Mouse (Mus musculus) megakaryocyte progenitor cell, adult 5-6 weeks (primary cell): ENCODE data around the gene Snrpf. TPM values are rescaled to one million over a fixed set of nuclear protein-coding genes. Genes with fewer than 3 reads are reported as not detected.
"Not testable (repeated sequence)": the region's sequence is repeated elsewhere in the genome, so short reads cannot be mapped to it uniquely, and the experiment has no call there.

ENCODE experiments used
- ATAC-seq: replicated peaks from 2 replicates; pipeline ENCODE4 v1.8.0; 2016; ENCODE audit warnings: mild to moderate bottlenecking, moderate TSS enrichment, inconsistent platforms; ENCODE audit not compliant: poor library complexity
- total RNA-seq, 2 experiments: library from RNA; stranded (forward) in 1 of 2; stranded (reverse) in 1 of 2; fragments of 157-497, 149-512 nt in 1 of 2; fragments of 200-1000 nt in 1 of 2; gene quantifications; 2 replicates each; pipeline versions ENCODE4 v1.2.3 to v1.2.4; 2015 to 2017

Gene Snrpf
- total RNA-seq, 2 experiments from 2014 or later = 192 to 284 TPM

DNA sequence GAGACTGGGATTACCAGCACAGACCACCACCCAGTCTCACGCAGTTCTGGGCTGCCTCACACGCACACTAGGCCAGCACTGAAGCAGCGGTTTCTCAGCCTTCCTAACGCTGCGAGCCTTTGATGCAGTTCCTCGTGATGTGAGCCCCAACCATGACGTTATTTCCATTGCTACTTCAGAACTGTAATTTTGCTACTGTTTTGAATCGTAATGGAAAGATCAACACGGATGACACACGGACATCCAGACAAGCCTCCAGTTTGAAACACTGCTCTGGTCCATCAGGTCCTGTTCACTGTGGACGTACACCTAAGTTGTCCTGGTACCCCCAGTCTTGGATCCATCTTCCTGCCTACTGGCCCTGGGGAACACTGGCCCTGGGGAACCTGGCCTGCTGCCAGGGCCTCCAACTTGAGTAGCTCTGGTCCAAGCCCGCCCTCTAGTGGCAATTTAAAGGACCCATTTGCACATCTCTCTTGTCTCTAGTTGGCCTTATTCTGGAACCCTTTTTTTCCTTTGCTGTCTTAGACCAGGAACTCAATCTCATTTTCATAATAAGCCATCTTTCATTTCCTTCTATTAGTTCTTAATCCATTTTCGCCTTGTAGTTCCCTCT is 12.1 kb downstream of the Snrpf start:
- peak; percentile 83 for ATAC-seq

DNA sequence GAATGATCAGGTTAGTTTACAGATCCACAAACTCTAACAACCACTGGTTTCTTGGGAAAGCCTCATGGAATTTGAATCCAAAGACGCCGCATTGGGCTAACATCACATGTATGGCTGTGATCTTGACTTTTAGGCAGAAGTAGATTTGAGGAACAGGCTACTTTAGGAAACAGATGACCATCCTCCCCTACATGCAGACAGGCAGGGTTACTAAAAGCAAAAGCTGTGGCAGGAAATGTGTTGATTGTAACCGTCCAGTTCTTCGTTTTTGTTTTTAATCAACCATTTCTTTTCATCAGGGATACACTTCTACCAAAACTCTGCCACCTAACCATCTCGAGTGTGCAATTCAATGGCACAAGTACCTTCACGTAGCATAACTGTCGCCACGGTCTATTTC is 13.5 kb downstream of the Snrpf start:
- peak; percentile 72 for ATAC-seq

DNA sequence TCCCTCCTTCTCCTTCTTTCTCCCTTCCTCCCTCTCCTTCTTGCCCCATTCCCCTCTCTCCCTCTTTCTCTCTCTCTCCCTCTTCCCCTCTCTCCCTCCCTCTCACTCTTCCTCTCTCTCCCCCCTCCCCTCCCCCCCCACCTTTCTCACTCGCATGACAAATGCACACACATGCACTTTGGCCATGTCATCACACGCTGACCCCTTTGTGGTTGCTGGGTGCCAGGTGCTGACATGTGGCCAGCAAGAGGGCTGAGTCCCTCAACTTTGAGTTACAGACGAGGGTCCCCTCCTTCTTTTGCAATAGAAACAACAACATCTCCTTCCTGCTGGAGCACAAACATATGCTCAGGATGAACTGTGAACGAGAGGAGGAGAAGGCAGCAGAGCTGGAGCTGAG is 14.5 kb downstream of the Snrpf start:
- no peak for ATAC-seq

DNA sequence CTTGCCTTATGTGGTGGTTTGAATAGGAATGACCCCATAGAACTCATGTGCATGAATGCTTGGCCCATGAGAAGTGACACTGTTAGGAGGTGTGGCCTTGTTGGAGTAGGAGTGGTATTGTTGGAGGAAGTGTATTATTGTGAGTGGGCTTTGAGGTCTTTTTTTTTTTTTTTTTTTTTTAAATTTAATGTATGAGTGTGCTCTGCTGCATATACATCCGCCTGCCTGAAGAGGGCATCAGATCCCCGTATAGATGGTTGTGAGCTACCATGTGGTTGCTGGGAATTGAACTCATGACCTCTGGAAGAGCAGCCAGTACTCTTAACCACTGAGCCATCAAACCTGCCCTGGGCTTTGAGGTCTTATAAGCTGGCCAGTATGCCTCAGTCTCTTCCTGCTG is 17.3 kb downstream of the Snrpf start:
- ATAC-seq = no peak

DNA sequence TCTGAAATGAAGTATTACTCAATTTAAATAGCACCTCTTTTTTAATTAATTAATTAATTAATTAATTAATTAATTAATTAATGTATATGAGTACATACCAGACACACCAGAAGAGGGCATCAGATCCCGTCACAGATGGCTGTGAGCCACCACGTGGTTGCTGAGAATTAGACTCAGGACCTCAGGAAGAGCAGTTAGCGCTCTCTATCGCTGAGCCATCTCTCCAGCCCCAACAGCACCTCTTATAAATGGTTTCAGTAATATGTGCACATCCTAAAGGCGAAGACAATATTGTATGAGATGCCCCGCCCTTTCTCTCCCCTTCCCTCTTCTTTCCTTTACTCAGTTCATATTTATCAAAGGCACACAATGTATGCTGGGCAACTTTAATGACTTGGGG is 20.8 kb downstream of the Snrpf start:
- ATAC-seq = no peak

DNA sequence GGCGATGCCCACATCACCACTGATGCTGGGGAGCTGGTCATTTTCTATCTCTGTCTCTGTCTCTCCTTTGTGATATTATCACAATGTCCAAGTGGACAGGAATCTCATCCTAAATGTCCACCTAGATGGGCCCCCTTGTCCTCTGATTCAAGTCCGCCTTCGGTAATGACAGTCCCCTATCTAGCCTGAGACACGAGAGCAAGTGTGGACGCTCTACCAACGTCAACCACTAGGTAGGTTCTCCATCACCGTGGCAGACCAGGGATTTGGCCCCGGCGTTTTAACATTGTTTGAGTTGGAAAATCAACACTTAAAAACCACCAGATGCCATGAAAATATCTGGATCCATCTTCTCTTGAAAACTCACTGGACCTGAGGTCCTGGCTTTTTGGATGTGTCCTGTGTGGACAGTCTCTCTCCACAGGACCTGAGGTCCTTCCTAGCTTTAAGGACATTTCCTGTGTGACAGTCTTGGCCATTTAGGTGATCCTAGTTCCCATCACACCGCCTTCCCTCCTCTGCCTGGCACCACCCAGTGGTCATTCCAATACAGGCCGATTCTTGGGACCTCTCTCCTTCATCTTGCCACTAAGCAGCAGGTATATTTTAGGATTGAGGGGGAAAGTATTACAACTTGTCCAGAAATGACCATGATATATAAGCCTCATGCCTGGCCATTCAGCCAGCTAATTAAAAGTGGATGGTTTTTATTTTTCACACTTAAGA is 21.5 kb downstream of the Snrpf start:
- ATAC-seq = no peak

DNA sequence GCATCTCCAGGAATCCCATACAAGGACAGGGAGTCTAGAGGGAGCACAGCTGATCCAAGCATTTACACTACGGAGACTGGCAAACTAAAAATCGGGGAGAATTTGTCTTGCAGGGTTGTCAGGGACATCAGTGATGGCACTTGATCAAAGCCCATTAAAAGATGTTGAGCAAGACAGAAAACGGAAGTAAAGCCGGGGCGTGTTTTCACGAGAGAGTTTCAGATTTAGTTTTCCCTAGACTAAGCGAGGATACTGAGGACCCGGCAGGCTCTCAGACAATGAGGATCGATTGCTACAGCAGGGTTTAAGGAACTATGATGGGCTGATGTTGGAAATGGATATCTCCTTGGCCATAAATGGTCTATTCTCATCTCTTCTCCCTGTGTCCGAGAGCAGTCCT is 22.4 kb downstream of the Snrpf start:
- no peak; the same call in 1 of the 2 replicates for ATAC-seq

DNA sequence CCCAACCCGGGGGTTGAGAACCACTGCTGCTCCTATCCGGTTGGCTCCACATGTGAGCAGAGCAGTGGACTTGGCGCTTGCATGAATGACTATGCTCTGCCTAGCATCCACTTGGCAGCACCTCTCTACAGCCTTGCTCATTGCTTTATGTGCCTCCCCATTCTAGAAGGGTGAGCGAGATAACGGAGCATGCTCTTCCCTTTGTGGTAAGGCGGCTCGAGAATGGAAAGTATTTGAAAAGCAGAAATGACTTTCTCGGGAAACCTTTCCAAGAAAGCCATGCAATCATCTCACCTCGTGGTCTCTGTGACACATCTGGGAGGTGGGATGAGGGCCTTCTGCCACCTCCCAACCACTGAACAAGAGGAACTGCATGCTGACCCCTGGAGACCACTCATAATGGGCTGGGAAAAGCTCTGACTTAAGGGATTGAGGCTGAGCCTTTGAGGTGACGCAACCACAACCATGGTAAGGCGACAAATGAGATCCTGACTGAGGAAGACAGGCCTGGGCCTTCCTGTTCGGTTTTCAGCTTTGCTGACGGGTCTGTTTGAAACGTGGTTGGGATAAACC is 24.9 kb downstream of the Snrpf start:
- ATAC-seq = peak; percentile 76

DNA sequence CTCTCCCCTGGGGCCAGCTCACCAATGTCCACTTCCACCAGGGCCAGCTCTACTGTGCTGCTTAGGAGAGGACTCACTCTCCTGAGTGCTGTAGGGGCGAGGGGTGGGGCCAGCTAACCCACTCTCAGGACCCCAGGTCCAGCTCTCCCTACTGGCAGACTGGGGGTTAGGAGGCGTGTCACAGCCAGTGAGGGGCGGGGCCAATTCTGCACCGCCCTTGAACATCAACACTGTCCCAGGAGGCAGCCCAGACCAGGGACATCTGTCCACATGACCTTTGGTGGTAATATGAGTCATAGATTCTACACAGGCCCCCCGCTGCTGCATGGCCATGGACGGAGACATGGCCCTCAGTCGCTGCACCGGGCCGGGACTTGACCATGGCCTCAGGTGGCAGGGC is 29.7 kb downstream of the Snrpf start:
- ATAC-seq = no peak

DNA sequence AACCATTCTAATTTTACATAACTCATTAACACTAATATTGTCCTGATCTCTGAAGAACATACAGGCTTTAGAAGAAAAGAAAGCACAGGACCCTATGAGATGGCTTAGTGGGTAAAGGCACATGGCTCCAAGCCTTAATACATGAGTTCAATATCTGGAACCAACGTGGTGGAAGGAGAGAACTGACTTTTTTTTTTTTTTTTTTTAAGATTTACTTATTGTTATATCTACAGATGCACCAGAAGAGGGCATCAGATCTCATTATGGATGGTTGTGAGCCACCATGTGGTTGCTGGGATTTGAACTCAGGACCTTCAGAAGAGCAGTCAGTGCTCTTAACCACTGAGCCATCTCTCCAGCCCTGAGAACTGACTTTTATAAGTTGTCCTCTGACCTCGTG is 31.5 kb downstream of the Snrpf start:
- ATAC-seq = not testable (repeated sequence)

DNA sequence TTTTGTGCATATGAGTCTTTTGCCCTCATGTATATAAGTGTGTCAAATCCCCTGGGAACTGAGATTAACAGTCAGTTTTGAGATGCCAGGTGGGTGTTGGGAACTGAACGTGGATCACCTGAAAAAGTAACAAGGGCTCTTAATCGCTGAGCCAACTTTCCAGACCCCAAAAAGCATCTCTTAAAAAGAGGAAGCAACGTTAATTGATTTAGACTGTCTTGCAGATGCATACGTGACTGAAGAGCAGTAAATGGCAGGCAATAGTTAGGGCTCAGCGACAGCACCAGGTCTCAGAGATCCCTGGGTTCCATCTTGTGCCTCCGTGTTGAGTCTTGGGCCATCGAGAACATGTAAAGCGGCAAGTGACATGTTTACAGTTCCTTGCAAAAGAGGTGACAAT is 36.9 kb downstream of the Snrpf start:
- ATAC-seq = no peak

DNA sequence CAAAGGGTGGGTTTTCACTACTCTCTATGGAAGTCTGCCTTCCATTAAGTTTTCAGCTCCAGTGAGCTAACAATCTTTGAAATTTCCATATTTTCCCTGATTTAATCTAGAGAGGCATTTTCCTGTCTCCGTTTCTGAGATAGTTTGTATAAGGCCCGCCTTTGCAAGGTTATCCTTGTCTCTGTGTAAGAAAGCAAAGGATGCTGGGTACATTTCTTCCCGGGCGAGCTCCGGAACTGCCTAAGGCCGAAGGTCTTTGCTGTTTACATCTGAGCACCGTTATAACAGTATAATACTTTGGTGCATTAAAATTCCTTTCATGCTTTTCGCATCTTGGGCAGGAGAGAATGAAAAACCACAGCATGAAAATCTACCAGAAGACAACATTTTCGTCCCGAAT is 39.7 kb downstream of the Snrpf start:
- no peak for ATAC-seq

DNA sequence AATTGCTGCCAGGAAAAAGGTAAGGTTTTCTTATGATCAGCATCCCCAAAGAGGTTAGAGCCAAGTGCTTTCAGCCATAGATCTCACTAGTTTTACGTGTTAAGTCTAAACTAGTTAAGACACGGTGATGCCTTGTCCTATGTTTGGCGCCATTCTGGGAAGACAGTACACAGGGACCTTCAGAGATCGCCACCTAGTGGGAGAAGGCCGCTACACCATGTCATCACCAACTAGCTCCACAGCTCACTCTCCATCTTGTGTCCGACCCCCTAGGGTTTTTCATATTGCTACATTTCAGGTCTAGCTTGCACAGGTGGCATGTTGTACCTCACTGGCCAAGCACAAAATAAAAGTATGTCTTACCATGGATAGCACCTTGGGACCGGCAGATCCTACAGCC is 40.5 kb downstream of the Snrpf start:
- peak; percentile 99 for ATAC-seq

DNA sequence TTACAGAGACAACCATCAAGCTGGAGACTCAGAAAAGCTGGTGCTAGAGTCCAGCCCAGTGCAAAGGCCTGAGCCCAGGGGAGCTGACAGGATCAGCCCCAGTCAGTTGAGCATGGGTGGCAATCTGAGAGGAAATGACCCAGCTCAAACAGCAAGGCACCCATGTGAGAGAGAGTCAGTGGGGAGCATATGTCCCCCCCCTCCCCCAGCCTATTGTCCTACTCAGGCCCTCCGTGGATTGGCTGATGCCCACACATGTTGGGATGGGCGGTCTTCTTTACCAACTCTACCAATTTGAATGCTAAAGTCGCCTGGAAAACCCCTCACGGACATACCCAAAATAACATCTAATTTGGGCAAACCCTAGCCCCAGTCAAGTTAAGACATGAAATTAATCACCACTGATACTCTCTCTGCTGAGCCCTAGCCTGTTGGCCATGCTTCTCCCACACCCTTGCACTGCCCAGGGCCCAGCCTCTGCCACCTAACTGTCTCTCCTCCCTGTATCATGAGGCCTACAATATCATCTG is 41.7 kb downstream of the Snrpf start:
- ATAC-seq = no peak

DNA sequence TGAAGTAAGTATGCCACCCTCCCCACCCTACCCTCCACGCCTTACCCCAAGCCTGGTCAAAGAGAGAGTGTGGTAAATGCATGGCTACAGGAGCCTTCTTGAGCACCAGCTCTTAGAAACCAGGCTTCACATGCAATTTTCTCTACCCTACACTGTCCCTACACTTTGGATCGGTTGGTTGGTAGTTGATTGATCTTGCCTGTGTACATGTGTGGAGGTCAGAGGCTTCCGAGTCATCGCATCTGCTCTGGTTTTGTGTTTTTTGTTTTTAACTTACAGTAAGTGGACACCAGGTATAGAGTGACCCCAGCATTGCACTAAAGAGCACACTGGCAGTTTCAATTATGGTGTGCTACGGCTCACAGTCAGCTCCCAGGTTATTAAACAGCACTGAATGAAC is 45.3 kb downstream of the Snrpf start:
- no peak for ATAC-seq

DNA sequence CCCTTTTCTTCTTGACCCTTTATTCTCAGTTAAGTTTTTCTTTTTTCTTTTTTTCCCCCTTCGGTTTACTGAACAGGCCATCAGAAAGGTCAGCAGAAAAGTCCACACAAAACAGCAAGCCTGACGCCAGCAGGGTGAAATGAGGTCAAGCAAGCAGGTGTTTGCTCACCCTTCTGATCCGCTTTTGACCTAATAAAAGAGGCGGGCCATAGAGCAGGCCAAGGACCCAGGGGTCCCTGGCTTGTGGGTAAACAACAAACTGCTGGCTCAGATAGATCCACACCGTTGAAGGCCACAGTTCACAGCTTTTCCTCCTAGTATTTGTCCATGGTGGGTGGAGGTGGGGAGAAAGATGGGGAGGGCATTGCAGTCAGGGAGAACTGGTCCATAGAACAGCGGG is 46.3 kb downstream of the Snrpf start:
- no peak for ATAC-seq

DNA sequence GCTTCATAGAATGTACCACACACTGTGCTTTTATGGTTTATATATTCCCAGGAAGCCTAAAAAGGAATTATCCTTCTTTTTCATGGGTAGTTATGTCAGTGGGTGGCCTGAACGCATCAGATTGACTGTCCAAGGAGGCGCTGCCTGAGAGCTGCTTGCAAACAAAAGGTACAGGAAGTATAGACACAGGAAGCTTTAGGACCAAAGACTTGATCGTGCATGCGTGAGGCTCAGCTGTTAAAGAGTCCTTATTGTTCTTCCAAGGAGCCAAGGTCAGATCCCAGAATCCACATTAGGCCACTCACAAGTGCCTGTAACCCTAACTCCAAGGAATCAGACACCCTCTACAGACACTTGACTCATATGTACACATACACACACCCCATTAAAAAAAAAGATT is 47.1 kb downstream of the Snrpf start:
- no peak for ATAC-seq

DNA sequence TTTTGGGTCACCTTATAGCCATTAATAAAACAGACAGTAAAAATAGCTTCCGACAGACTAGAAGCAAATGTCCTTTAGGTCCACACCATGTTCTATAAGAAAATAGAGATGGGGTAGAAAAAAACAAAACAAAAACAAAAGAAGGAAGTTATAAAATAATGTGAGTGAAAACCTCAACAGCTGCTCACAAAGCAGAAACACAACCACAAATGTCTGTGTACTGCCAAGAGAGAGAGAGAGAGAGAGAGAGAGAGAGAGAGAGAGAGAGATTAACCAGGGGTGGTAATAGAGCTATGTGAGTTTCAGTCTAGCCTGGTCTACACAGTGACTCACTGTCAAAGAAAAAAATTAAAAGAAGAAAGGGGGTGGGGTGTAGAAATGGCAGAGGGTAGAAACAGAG is 47.9 kb downstream of the Snrpf start:
- peak; percentile 27 for ATAC-seq

DNA sequence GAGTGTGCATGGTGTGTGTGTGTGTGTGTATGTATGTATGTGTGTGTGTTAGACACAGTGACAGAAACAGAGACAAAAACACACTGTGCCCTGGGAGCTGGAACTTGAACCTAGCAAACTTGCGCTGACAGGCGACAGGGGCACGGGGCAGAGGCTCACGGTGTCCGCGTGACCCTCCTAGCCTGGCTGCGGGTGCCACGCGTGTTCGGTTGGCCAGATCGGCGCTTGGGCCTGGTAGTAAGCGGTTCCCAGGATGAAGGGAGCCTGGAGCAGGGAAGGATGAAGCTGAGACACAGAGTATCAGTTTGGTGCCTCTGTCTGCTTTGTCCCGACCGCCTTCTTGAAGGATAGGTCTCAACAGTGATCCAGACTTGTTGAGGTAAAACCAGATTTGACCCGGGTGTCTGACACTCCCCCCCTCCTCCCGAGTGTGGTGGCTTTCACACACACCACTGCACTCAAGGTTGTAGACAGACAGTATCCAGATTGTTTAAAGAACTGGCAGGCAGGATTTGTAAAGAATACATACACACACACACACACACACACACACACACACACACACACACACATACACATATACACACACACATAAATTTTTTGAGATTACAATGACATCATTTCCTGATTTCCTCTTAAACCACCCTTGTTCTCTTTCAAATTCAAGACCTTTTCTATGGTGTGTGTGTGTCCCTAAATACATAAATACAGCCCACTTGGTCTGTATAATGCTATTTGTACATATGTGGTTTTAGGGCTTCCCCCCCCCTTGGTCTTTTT is 48.9 kb downstream of the Snrpf start, which contains the start of gene Ccdc38:
Gene Ccdc38 (plus strand): TSS at position 202 of the 780 bp plus-strand sequence.
- ATAC-seq = no peak

DNA sequence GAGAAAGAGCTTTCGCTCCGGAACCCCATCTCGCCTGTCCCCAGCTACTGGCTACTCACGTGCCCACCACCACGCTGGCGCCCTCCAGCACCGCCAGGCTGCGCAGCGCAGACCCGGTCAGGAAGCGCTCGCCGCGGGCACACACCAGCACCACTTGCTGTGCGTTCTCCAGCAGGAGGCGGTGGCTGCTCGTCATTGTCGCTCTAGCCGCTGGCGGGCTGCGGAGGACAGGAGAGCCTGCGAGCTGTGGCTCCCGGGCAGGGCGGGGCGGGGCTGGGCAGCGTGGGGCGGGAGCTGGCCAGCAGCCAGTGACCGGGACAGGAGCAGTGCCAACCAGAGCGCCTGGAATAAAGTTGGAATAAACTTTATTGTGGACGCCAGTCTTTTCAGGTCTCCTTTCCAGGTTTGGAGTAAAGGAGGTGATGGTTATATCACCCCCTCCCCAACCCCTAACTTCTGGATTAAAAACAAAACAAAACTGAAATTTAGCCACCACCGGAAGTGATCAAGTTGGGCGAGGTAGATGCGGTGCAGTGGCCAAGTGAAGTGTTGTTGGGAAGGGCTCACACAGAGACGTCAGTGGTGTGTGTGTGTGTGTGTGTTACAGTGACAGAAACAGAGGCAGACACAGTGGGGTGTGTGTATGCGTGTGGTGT is 49.6 kb downstream of the Snrpf start, which contains the start of gene Amdhd1:
Gene Amdhd1 (minus strand): TSS at position 259 of the 656 bp plus-strand sequence.
- ATAC-seq = peak; percentile 97

DNA sequence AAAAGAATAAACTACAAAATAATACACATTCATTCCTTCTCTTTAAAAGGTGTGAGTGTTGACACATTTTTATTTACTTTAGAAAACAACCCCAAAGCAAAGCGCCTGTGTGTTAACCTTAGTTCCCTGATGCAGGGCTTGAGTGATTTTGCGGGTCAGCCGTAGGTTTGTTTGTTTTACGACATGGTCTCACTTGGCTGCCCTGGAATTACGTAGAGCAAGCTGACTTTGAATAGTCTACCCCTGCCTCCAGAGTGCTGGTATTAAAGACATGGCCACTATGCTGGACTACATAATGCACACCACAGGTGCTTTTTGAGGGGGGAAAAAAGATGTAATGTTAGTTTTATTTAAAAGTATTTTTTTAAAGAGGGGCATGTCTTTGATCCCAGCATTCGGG is 50.7 kb downstream of the Snrpf start:
- no peak for ATAC-seq
